Mouse (Mus musculus): ENCODE measurements around the gene Eps8l2. TPM values are rescaled to one million over a fixed set of nuclear protein-coding genes. Genes with fewer than 3 reads are reported as not detected.

Gene Eps8l2
- polyA plus RNA-seq, 1 experiment = 0.44 TPM

- Histone ChIP-seq H3ac (ENCODE audit: control insufficient read depth, insufficient read length) (no peak overlapping the region), H3K4me2 (ENCODE audit: low read depth) (no peak overlapping the region), H3K4me3 (no peak overlapping the region), H3K79me2 (ENCODE audit: control insufficient read depth, insufficient read depth) (no peaks in the 10 kb centered on the region), H3K36me3 (ENCODE audit: control insufficient read depth, insufficient read depth) (no peaks in the 10 kb centered on the region), H3K27me3 (ENCODE audit: control insufficient read depth, insufficient read depth, insufficient read length) (peaks cover 23% of the 10 kb centered on the region)
- TF ChIP-seq E2F4 (IDR thresholded peaks at IDR 0.05; ENCODE audit: insufficient read depth) = no peak
- TF ChIP-seq TCF12 (IDR thresholded peaks at IDR 0.05; ENCODE audit: insufficient read depth, poor library complexity, severe bottlenecking) = no peak
- no peak for TF ChIP-seq CEBPB (IDR thresholded peaks at IDR 0.05; ENCODE audit: insufficient read depth, poor library complexity, severe bottlenecking)
These were observed 44.2 kb upstream of the Eps8l2 start for GRCm38 (mm10) chr7:141294479-141294878.

- TF ChIP-seq MYOD1 (IDR thresholded peaks at IDR 0.05; ENCODE audit: control insufficient read depth in 1 of 3, insufficient read length in 2 of 3, low read depth in 2 of 3) (no peak), USF1 (IDR thresholded peaks at IDR 0.05; ENCODE audit: low read depth) (no peak), POLR2AphosphoS2 (IDR thresholded peaks at IDR 0.05; ENCODE audit: insufficient read length, low read depth) (no peak), MYOG (IDR thresholded peaks at IDR 0.05; ENCODE audit: control insufficient read depth in 1 of 3, insufficient read depth in 1 of 3, insufficient read length in 2 of 3, low read depth in 2 of 3) (no peak), TCF3 (IDR thresholded peaks at IDR 0.05; ENCODE audit: insufficient read length, low read depth) (no peak), CEBPB (IDR thresholded peaks at IDR 0.05; ENCODE audit: insufficient read depth, poor library complexity, severe bottlenecking) (no peak), E2F4 (IDR thresholded peaks at IDR 0.05; ENCODE audit: insufficient read depth) (no peak), POLR2A (IDR thresholded peaks at IDR 0.05; ENCODE audit: insufficient read length, low read depth) (no peak), MAX (IDR thresholded peaks at IDR 0.05; ENCODE audit: low read depth) (no peak), REST (IDR thresholded peaks at IDR 0.05; ENCODE audit: insufficient read depth, insufficient read length) (no peak), TCF12 (IDR thresholded peaks at IDR 0.05; ENCODE audit: insufficient read depth, poor library complexity, severe bottlenecking) (no peak), SRF (IDR thresholded peaks at IDR 0.05; ENCODE audit: control insufficient read depth, insufficient read length, low read depth) (no peak)
- Histone ChIP-seq H3K79me2 (ENCODE audit: control insufficient read depth, insufficient read depth) (no peaks in the 10 kb centered on the region), H3K4me2 (ENCODE audit: low read depth) (no peak overlapping the region), H3K27me3 (ENCODE audit: control insufficient read depth, insufficient read depth, insufficient read length) (peaks cover 16% of the 10 kb centered on the region), H3K36me3 (ENCODE audit: control insufficient read depth, insufficient read depth) (peaks cover 3% of the 10 kb centered on the region), H3K4me3 (no peak overlapping the region), H3ac (ENCODE audit: control insufficient read depth, insufficient read length) (no peak overlapping the region)
These were observed 40.6 kb upstream of the Eps8l2 start for GRCm38 (mm10) chr7:141297926-141298650.

- peaks cover 3% of the 10 kb centered on the region for H3K36me3 ChIP-seq (ENCODE audit: control insufficient read depth, insufficient read depth)
- H3K4me3 ChIP-seq = no peak overlapping the region
- no peaks in the 10 kb centered on the region for H3K79me2 ChIP-seq (ENCODE audit: control insufficient read depth, insufficient read depth)
- H3ac ChIP-seq (ENCODE audit: control insufficient read depth, insufficient read length) = no peak overlapping the region
- H3K27me3 ChIP-seq (ENCODE audit: control insufficient read depth, insufficient read depth, insufficient read length) = peaks cover 6% of the 10 kb centered on the region
- TF ChIP-seq SRF (IDR thresholded peaks at IDR 0.05; ENCODE audit: control insufficient read depth, insufficient read length, low read depth) (no peak), MYOD1 (IDR thresholded peaks at IDR 0.05; ENCODE audit: control insufficient read depth in 1 of 3, insufficient read length in 2 of 3, low read depth in 2 of 3) (no peak), POLR2A (IDR thresholded peaks at IDR 0.05; ENCODE audit: insufficient read length, low read depth) (no peak), USF1 (IDR thresholded peaks at IDR 0.05; ENCODE audit: low read depth) (no peak), POLR2AphosphoS2 (IDR thresholded peaks at IDR 0.05; ENCODE audit: insufficient read length, low read depth) (no peak), MYOG (IDR thresholded peaks at IDR 0.05; ENCODE audit: control insufficient read depth in 1 of 3, insufficient read depth in 1 of 3, insufficient read length in 2 of 3, low read depth in 2 of 3) (no peak), REST (IDR thresholded peaks at IDR 0.05; ENCODE audit: insufficient read depth, insufficient read length) (no peak), E2F4 (IDR thresholded peaks at IDR 0.05; ENCODE audit: insufficient read depth) (no peak), TCF3 (IDR thresholded peaks at IDR 0.05; ENCODE audit: insufficient read length, low read depth) (no peak)
- no peak overlapping the region for H3K4me2 ChIP-seq (ENCODE audit: low read depth)
These were observed 39.5 kb upstream of the Eps8l2 start for GRCm38 (mm10) chr7:141299175-141299574.

- H3K36me3 ChIP-seq (ENCODE audit: control insufficient read depth, insufficient read depth) = peaks cover 3% of the 10 kb centered on the region
- no peaks in the 10 kb centered on the region for H3K27me3 ChIP-seq (ENCODE audit: control insufficient read depth, insufficient read depth, insufficient read length)
- no peak overlapping the region for H3K4me2 ChIP-seq (ENCODE audit: low read depth)
- no peak overlapping the region for H3ac ChIP-seq (ENCODE audit: control insufficient read depth, insufficient read length)
- H3K79me2 ChIP-seq (ENCODE audit: control insufficient read depth, insufficient read depth) = no peaks in the 10 kb centered on the region
- no peak for TF ChIP-seq MYOD1 (IDR thresholded peaks at IDR 0.05; ENCODE audit: control insufficient read depth in 1 of 3, insufficient read length in 2 of 3, low read depth in 2 of 3)
- TF ChIP-seq POLR2A (IDR thresholded peaks at IDR 0.05; ENCODE audit: insufficient read length, low read depth) = no peak
- no peak for TF ChIP-seq TCF3 (IDR thresholded peaks at IDR 0.05; ENCODE audit: insufficient read length, low read depth)
- TF ChIP-seq E2F4 (IDR thresholded peaks at IDR 0.05; ENCODE audit: insufficient read depth) = no peak
- no peak for TF ChIP-seq TCF12 (IDR thresholded peaks at IDR 0.05; ENCODE audit: insufficient read depth, poor library complexity, severe bottlenecking)
- no peak for TF ChIP-seq MAX (IDR thresholded peaks at IDR 0.05; ENCODE audit: low read depth)
- TF ChIP-seq POLR2AphosphoS2 (IDR thresholded peaks at IDR 0.05; ENCODE audit: insufficient read length, low read depth) = no peak
- TF ChIP-seq SRF (IDR thresholded peaks at IDR 0.05; ENCODE audit: control insufficient read depth, insufficient read length, low read depth) = no peak
- TF ChIP-seq REST (IDR thresholded peaks at IDR 0.05; ENCODE audit: insufficient read depth, insufficient read length) = no peak
- no peak for TF ChIP-seq MYOG (IDR thresholded peaks at IDR 0.05; ENCODE audit: control insufficient read depth in 1 of 3, insufficient read depth in 1 of 3, insufficient read length in 2 of 3, low read depth in 2 of 3)
- no peak for TF ChIP-seq USF1 (IDR thresholded peaks at IDR 0.05; ENCODE audit: low read depth)
- no peak for TF ChIP-seq CEBPB (IDR thresholded peaks at IDR 0.05; ENCODE audit: insufficient read depth, poor library complexity, severe bottlenecking)
- no peak overlapping the region for H3K4me3 ChIP-seq
These were observed 37.3 kb upstream of the Eps8l2 start for GRCm38 (mm10) chr7:141301386-141301785.
